In genomic region chr6:73517818-73518396, GRCm38 (mm10) we compare ENCODE assay signal across 8 mouse cellular contexts. TPM values are rescaled to one million over a fixed set of nuclear protein-coding genes. Genes with fewer than 3 reads are reported as not detected.
DNase-seq lines count a peak whose midpoint lies in the region; TF ChIP-seq lines count a peak whose summit lies in the region.

No protein-coding gene starts in this region.

- DNase-seq in thymus, postnatal 14 days, result peak; percentile 4
- DNase-seq in thymus, postnatal 36 days, result no peak
- DNase-seq in cerebellum, postnatal 10 days, result peak; percentile 93 to 96
- DNase-seq in frontal cortex, postnatal 25 days (ENCODE audit: low spot score in 2 of 2), result peak; percentile 70 to 76
- peak; percentile 86 to 87 for DNase-seq in kidney, postnatal 4 days
- peak; percentile 12 for DNase-seq in lung, adult 2 months
- peak; percentile 88 for DNase-seq in retina, embryonic 14.5 days (ENCODE audit: low spot score)
- no peak for DNase-seq in spleen, postnatal 4 days (ENCODE audit: low spot score in 2 of 2)

- no peaks in the 10 kb centered on the region for H3K4me1 ChIP-seq in lung, adult 2 months (ENCODE audit: control insufficient read depth, insufficient read depth, low read length)

- H3K4me3 ChIP-seq in lung, adult 2 months (replicated peaks; ENCODE audit: extremely low read depth, low read depth, low read length), result no peak overlapping the region

- WGBS in lung, adult 2 months, result 26% methylated on average over 14 of the region's 14 CpGs

- TF ChIP-seq POLR2A in lung, adult 2 months (IDR thresholded peaks at IDR 0.05; ENCODE audit: borderline replicate concordance, extremely low read depth, low read depth, low read length), result no peak

- peak; percentile 33; the same call in 1 of the 2 replicates for TF ChIP-seq CTCF in lung, adult 2 months (IDR thresholded peaks at IDR 0.05; ENCODE audit: insufficient read depth, low read length)

RNA-seq across cellular contexts. Expression of gene 4931417E11Rik, which starts 48.4 kb away (rescaled TPM):
- not detected in 2 replicates for polyA plus RNA-seq in lung, adult 2 months (2012; rRNA removed)

Comparison
In these comparisons a context has a peak if more than half of its experiments do, and no peak if none do; other contexts are left out.
1. DNase-seq: peak in thymus, postnatal 14 days (single experiment), cerebellum, postnatal 10 days (2 of 2), frontal cortex, postnatal 25 days (2 of 2), kidney, postnatal 4 days (2 of 2), lung, adult 2 months (single experiment) and retina, embryonic 14.5 days (single experiment); none in thymus, postnatal 36 days (0 of 2) and spleen, postnatal 4 days (0 of 2).